Mouse (Mus musculus) olfactory bulb, adult 2 months (tissue): ENCODE data around the gene Soat1. TPM values are rescaled to one million over a fixed set of nuclear protein-coding genes. Genes with fewer than 3 reads are reported as not detected.
"Not testable (repeated sequence)": the region's sequence is repeated elsewhere in the genome, so short reads cannot be mapped to it uniquely, and the experiment has no call there.

Source experiments
- H3K27ac ChIP-seq: fragments of 200-500 bp; 2 replicates; pipeline ENCODE4 v1.5.1; 2012; ENCODE audit warnings: low read depth, low read length; ENCODE audit not compliant: insufficient read depth
- H3K4me1 ChIP-seq: fragments of 200-500 bp; 2 replicates; pipeline ENCODE4 v1.6.1; 2012; ENCODE audit warnings: low read length; ENCODE audit not compliant: control insufficient read depth, insufficient read depth
- H3K4me3 ChIP-seq: fragments of 200-500 bp; 2 replicates; pipeline ENCODE4 v1.5.1; 2012; ENCODE audit warnings: mild to moderate bottlenecking, low read depth, low read length, moderate library complexity; ENCODE audit not compliant: insufficient read depth
- CTCF ChIP-seq: fragments of 200-500 bp; IDR thresholded peaks from 2 replicates; pipeline ENCODE4 v1.5.1; 2012; ENCODE audit warnings: low read depth, mild to moderate bottlenecking, low read length, moderate library complexity; ENCODE audit not compliant: insufficient read depth
- POLR2A ChIP-seq: fragments of 200-500 bp; IDR thresholded peaks from 2 replicates; pipeline ENCODE4 v1.6.1; 2012; ENCODE audit warnings: mild to moderate bottlenecking, low read depth, low read length, moderate library complexity; ENCODE audit not compliant: insufficient read depth
- WGBS: fragments of 180-500 bp; shearing (Covaris S2); methylation state at CpG from one replicate; pipeline ENCODE4 v1.1.7; 2018; 5-methylcytosine and 5-hydroxymethylcytosine counted together
- polyA plus RNA-seq: library from polyadenylated mRNA; stranded (reverse); fragments of >200 nt; gene quantifications from 2 replicates; pipeline ENCODE4 v1.2.4, GENCODE M21; 2012; ENCODE audit warnings: low replicate concordance; ENCODE audit not compliant: missing spikeins, insufficient read depth, insufficient read length

Soat1 gene
- polyA plus RNA-seq = 319 TPM in 1 of 2 replicates, not detected in the other

DNA sequence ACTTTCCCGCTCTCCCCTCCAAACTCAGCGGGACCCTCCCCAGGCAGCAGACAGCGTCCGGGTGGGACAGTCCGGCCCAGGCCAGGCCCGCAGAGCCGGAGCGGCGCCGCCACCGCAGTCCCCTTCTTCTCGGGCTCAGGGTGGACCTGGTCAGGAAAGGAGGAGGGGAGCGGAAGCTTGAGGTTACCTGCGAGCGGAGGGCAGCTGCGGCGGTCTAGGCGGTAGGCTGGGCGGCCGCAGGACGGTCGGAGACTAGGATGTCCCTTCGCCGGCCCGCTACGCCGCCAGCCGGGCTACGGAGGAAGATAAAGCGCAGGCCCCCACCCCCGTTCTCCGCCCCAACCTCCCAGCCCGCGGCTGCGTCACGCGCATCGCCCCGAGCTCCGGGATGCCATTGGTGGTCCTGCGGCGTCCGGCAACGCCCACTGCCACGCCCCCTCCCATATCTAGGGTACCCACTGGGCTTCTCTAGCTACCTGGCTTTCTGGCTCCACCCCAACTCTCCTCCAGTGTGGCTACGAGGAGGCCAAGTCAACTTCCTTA, at the start of gene Soat1:
Gene Soat1 (minus strand): TSS at position 371 of the 543 bp plus-strand sequence.
- Histone ChIP-seq H3K27ac (peak within 1 kb of the TSS; percentile 63), H3K4me3 (peak within 1 kb of the TSS; percentile 89), H3K4me1 (peaks cover 7% of the 10 kb centered on the region)
- WGBS = 0% methylated on average over 26 of the region's 46 CpGs
- TF ChIP-seq POLR2A = peak; percentile 48; the same call in 1 of the 2 replicates
- no peak for TF ChIP-seq CTCF

DNA sequence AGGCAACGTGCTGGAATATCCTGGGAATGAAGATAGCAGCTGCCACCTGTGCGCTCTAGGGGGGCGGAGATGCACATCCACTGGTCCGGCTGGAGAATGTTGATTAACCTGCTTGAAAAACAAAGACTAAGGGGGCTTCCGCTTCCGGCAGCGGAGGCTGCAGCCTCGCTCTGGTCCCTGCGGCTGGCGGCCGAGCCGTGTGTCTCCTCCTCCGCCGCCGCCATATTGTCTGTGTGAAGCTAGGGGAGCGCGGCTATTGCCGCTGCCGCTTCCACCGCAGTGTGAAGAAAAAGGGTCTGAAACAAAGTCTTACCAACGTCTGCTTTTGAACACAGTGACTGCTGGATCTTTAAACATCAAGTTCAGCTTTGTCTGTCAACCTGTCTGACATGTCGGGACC, 49.7 kb upstream of the Soat1 start, which contains the start of gene Gm10031:
Gene Gm10031 (plus strand): TSS at position 171 of the 400 bp plus-strand sequence.
- 92% methylated on average over 22 of the region's 22 CpGs for WGBS
- not testable (repeated sequence) for H3K4me3 ChIP-seq

DNA sequence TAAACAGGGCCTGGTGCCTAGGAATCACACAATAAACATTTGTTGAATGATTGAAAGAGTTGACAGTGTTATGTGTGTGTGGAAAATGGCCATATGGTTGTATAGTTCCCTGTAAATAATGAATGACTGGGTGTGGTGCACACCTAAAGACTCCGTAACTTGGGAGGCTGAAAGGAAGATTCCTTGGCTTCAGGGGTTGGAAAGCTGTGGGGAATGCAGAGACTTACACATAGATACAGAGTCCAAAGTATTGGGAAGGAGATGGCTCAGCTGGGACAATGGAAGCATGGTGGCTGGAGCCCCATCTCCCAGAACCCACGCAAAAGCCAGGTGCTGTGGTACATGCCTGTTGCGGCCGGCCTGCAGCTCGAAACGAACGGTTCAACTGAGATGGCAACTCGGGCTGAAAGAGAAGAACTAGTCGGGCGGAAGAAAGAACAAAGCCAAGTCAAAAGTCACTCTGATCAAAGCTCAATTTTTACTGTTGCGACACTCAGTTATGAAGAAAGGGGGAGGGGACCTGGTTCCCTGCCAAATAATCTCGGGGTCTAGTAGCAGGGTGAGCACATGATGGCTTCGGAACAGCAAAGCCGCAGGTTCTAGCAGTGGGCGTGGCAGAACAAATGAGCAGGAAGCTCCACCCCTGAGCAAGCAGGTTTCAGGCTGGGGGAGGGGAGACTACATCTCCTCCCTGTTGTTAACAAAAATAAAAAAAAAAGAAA, 47.8 kb upstream of the Soat1 start:
- 54% methylated on average over 15 of the region's 15 CpGs for WGBS
- TF ChIP-seq CTCF (no peak), POLR2A (no peak)
- Histone ChIP-seq H3K27ac (no peak overlapping the region), H3K4me1 (no peaks in the 10 kb centered on the region), H3K4me3 (no peak overlapping the region)

More for the DNA sequence above, 49.7 kb upstream of the Soat1 start, which contains the start of gene Gm10031:
- not testable (repeated sequence) for H3K4me1 ChIP-seq, H3K27ac ChIP-seq

DNA sequence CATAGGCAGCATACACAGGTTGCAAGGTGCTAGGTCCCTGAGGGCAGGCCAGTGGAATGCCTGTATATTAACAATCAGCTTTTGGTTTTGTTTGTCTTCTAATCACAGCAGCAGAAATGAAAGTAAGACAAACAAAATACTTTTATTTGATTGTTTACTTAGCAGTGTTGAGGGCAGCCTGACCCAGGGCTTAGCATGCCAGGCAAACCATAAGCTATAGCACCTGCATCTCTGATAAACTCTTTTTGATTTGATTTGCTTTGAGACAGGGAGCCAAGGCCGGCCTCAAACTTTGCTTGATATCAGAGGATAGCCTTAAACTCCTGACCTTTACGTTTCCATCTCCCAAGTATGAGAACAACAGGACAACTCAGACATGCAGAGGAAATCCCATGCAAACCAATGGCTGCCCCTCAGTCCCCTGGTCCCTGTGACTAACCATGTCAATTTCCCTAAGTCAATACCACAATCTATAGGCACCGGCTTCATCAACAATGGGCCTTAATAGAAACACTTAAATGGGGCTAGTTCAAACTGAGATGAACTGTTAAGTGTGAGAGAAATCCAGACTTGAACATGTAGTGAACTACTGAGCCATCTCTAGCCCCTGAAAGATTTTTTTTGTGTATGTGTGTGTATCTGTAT, 46.1 kb upstream of the Soat1 start:
- Histone ChIP-seq H3K4me3 (no peak overlapping the region), H3K27ac (no peak overlapping the region), H3K4me1 (no peaks in the 10 kb centered on the region)
- TF ChIP-seq POLR2A (no peak), CTCF (no peak)
- 94% methylated on average over 3 of the region's 3 CpGs for WGBS

DNA sequence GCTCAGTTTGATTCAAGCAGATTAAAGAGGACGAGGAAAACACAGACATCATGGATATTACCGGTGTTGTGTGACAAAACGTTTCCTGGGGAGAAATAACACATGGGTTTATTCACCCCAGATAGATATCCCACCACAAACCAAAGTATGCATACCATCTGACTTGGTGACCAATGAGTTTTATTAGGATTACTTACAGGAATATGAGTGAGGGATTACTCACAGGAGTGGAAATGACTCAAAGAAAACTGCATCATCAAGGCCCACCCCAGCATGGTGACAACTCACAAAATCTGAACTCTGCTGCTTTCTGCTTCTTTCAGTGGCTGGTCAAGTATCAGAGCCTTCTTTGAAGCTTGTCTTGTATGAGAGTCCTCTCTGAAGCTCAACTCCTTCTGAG, 33.6 kb upstream of the Soat1 start:
- no peak for TF ChIP-seq CTCF
- no peak for TF ChIP-seq POLR2A
- 92% methylated on average over 3 of the region's 3 CpGs for WGBS
- Histone ChIP-seq H3K27ac (no peak overlapping the region), H3K4me1 (no peaks in the 10 kb centered on the region), H3K4me3 (no peak overlapping the region)

DNA sequence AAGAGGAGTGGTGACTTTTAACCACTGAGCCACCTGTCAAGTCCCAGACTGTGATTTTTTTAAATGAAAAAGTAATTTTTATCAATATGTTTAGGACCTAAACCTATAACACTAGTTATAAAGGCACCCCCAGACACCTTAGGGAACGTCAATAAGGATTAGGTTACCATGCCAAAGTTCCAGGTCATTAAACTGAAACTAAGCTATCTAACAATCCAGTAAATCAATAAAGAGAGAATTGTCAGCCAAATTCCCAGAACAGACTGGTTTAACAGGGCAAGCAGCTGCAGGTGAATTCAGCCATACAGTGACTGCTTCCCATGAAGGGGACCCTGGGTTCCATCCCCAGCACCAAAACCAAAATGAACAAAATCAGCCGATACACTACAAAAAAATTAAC, 31.8 kb upstream of the Soat1 start:
- Histone ChIP-seq H3K4me1 (no peaks in the 10 kb centered on the region), H3K4me3 (no peak overlapping the region), H3K27ac (no peak overlapping the region)
- 72% methylated on average over 2 of the region's 2 CpGs for WGBS
- TF ChIP-seq CTCF = no peak
- no peak for TF ChIP-seq POLR2A

DNA sequence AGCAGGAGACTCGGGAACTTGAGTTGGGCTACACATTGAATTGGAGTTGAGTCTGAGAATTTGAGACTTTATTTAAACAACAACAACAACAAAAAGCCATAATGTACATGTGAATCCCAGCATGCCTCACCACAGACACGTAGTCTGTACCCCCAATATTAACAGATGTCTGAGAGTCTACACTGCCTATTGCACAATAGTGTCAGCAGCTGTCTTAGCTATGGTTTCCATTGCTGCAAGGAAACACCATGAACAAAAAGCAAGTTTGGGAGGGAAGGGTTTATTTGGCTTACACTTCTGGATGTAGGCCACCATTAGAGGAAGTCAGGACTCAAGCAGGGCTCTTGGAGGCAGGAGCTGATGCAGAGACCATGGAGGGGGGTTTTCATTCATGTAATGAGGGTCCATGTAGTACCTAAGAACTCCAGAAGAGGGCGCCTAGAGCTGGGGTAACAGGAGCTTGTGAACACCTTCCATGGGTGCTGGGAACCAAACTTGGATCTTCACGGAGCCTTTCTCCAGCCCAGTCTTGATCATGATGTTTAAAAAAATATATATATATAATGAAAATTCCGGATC, 30.9 kb upstream of the Soat1 start:
- no peak overlapping the region for H3K4me3 ChIP-seq
- H3K27ac ChIP-seq = no peak overlapping the region
- no peaks in the 10 kb centered on the region for H3K4me1 ChIP-seq
- WGBS = 79% methylated on average over 5 of the region's 5 CpGs
- no peak for TF ChIP-seq CTCF
- no peak for TF ChIP-seq POLR2A

DNA sequence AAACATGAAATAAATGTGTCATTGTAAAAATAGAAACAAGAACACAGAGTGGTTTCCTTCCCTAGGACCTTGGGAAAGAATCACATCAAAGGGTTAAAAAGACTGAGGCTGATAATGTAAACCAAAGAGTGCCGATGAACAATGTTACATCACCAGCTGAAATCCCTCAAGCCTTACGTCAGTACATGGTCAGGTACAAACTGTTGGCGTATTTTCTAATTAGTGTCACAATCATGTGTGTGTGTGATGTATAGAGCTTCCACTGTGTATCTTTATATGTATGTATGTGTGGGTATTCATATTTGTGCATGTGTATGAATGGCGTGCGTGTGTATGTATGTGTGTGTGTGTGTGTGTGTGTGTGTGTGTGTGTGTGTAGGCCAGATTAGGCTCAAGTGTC, 22.8 kb upstream of the Soat1 start:
- TF ChIP-seq POLR2A (no peak), CTCF (no peak)
- no peak overlapping the region for H3K27ac ChIP-seq
- peaks cover 2% of the 10 kb centered on the region; the same call in 1 of the 2 replicates for H3K4me1 ChIP-seq
- no peak overlapping the region for H3K4me3 ChIP-seq
- 88% methylated on average over 5 of the region's 5 CpGs for WGBS

DNA sequence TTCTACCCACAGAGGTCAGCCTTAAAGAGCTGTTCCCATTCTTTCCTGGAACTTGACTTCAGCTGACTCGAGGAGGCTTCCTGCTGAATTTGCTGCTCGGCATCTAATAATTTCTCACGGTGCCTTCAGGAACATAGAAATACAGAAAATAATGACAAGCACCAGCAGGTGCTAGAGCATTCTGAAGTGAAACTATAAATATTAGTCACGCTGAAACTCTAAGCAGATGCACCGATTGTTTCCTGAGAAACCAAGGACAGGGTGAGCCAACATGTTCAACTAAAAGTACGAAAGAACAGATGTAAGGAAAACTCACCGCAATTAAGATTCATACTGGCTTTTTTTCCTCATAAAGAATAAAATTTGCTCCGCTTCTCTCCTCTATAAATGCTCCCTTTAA, 20.9 kb upstream of the Soat1 start:
- no peak for TF ChIP-seq CTCF
- no peak for TF ChIP-seq POLR2A
- Histone ChIP-seq H3K4me1 (peaks cover 2% of the 10 kb centered on the region; the same call in 1 of the 2 replicates), H3K27ac (no peak overlapping the region), H3K4me3 (no peak overlapping the region)
- WGBS = 36% methylated on average over 8 of the region's 8 CpGs
